Mouse (Mus musculus) bone marrow macrophage, adult 2 months (primary cell): ENCODE results near the gene Coasy. TPM values are rescaled to one million over a fixed set of nuclear protein-coding genes. Genes with fewer than 3 reads are reported as not detected.

Experiments
- H3K27ac ChIP-seq: 2 replicates; pipeline ENCODE4 v1.5.1; 2012; ENCODE audit warnings: low read depth, low read length; ENCODE audit not compliant: insufficient read depth
- H3K4me1 ChIP-seq: 2 replicates; pipeline ENCODE4 v1.6.1; 2012; ENCODE audit warnings: low read length; ENCODE audit not compliant: control insufficient read depth, insufficient read depth
- H3K4me3 ChIP-seq: 2 replicates; pipeline ENCODE4 v1.5.1; 2012; ENCODE audit warnings: mild to moderate bottlenecking, low read length, moderate library complexity; ENCODE audit not compliant: insufficient read depth
- CTCF ChIP-seq: IDR thresholded peaks from 2 replicates; pipeline ENCODE4 v1.5.1; 2012; ENCODE audit warnings: low read depth, mild to moderate bottlenecking, low read length, moderate library complexity
- POLR2A ChIP-seq: IDR thresholded peaks from 2 replicates; pipeline ENCODE4 v1.6.1; 2012; ENCODE audit warnings: mild to moderate bottlenecking, low read depth, low read length, borderline replicate concordance
- polyA plus RNA-seq: library from polyadenylated mRNA; stranded (reverse); fragments of >200 nt; gene quantifications from 2 replicates; pipeline ENCODE4 v1.2.4, GENCODE M21; 2012; ENCODE audit not compliant: missing spikeins, insufficient read depth, insufficient read length

Gene Coasy
- polyA plus RNA-seq, 1 experiment = 19.6 TPM

DNA sequence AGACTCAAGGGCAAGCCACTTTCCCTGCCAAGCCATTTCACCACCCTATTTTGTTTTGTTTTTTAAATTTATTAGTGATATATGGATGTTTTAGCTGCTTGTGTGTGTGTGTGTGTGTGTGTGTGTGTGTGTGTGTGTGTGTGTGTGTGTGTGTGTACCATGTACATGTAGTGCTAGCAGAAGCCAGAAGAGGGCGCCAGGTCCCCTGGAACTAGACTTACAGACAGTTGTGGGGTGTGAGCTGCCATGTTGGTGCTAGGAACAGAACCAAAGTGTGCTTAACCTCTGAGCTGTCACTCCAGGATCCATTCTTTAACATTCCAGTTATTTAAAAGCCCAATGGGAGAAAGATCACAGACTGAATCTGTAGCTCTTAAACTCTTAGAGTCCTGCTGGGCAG, 44.7 kb downstream of the Coasy start:
- Histone ChIP-seq H3K4me3 (no peak overlapping the region), H3K27ac (no peak overlapping the region), H3K4me1 (peaks cover 13% of the 10 kb centered on the region)
- TF ChIP-seq CTCF (no peak), POLR2A (no peak)

DNA sequence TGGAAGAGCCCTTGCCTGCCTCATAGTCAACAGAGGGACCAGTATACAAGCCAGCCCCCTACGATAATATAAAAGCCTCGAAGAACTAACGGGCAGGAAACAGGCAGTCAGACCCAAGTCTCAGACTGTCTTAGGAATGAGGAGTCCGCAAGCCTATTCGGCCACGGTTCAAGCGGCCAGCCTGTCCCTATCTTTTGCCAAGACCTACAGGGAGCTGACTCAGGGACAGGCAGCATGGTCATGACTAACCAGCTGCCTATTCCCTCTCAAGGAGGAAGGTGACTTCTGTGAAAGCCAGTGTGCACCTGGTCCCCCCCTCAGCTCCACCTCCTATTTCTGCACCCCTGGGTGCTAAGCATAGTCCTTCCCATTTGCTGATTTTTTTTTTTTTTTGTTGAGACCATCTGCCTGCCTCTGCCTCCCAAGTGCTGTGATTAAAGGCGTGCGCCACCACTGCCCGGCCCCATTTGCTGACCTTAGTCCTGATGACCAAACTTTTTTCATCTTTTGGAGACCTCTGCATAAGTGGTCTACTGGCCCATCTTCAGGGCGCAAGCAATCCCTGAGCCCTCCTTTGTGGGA, 46.7 kb downstream of the Coasy start:
- TF ChIP-seq POLR2A = no peak
- H3K4me3 ChIP-seq = no peak overlapping the region
- peaks cover 13% of the 10 kb centered on the region for H3K4me1 ChIP-seq
- no peak overlapping the region for H3K27ac ChIP-seq

DNA sequence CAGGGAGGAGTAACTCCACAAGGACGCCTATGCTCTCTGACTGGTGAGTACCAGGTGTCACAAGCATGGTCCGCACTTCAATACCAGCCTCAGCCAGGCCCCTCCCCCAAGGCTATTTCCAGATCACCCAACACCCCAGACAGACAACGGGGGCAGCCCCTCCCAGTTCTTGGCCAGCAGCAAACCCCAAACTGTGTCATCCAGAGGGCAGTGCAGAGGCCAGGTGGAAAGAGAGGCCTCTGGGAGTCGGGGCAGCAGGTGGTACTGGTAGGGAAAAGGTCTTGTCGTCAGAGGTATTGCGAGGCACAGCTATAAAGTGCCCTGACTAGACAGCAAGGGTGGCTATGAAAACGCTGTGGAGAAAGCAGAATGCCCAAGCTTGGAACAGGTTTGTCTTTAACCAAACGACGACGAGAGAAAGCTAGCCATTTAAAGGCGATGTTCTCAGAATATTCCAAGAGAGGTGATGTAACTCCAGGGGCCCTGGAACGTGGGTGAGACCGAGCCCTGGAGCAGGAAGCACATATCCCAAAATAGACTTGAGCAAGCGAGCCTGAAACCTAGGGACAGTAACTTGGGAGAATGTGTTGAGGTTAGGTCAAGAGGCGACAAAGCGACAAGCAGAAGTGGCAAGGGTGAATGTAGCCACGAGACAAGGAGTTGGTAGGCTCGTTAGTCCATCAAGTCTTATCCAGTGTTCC, 47.8 kb downstream of the Coasy start:
- no peak overlapping the region for H3K4me3 ChIP-seq
- no peak for TF ChIP-seq POLR2A
- no peak for TF ChIP-seq CTCF
- H3K27ac ChIP-seq = no peak overlapping the region
- peaks cover 13% of the 10 kb centered on the region for H3K4me1 ChIP-seq

DNA sequence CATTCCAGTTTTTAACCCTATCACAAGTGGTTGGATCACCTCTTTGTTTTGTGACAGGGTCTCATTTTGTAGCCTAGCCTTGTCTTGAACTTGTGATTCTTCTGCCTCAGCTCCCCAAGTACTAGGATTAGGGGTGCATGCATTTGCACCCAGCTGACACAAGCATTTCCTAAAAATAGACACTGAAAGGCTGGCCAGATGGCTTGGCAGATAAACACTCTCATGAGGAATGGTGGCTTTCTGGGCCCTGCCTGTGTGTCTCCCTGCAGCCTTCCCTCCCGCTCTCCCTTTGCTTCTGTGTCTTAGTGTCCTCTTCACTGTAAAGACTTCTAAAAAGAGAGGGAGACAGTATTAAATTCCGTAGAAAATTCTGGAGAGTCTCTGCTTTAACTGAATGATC, 48.8 kb downstream of the Coasy start:
- TF ChIP-seq CTCF = no peak
- TF ChIP-seq POLR2A = no peak
- Histone ChIP-seq H3K27ac (no peak overlapping the region), H3K4me3 (no peak overlapping the region), H3K4me1 (peaks cover 13% of the 10 kb centered on the region)

DNA sequence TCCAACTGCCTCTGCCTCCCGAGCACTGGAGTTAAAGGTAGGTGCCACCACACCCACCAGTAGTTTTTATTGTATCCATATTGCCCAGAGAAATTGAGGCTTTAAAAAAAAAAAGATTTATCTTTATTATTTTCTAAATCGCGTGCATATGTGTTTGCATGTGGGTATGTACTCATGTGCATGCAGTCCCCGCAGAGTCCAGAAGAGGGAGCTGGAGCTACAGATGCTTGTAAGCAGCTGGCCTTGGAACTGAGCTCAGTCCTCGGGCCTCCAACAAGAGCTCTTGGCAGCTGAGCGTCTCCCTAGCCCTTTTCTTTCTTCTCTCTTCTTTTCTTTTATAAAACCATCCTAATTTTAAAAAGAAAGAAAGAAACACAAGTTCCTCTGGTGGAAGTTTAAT, 49.3 kb downstream of the Coasy start:
- peak; percentile 24 for TF ChIP-seq CTCF
- no peak for TF ChIP-seq POLR2A
- no peak overlapping the region for H3K27ac ChIP-seq
- H3K4me3 ChIP-seq = no peak overlapping the region
- peaks cover 13% of the 10 kb centered on the region for H3K4me1 ChIP-seq

DNA sequence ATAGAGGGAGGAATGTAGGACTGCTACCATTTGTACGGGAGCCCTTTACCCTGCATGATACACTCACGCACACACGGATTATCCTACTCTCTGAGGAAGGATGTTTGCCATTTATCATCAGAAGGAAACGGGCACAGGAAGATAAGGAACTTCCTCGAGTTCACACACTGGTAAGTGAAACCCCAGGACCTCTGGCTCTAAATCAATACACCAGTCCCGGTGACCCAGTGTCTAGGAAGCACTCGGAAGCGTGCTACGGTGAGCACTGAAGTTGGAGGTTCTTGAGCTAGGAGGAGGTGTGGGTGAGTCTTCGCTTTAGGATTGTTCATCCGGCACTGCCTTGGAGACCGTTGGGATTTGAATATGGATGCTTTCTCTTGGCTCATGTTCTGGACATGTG, 50.7 kb downstream of the Coasy start:
- Histone ChIP-seq H3K27ac (no peak overlapping the region), H3K4me1 (peaks cover 13% of the 10 kb centered on the region), H3K4me3 (no peak overlapping the region)
- no peak for TF ChIP-seq POLR2A
- TF ChIP-seq CTCF = no peak

DNA sequence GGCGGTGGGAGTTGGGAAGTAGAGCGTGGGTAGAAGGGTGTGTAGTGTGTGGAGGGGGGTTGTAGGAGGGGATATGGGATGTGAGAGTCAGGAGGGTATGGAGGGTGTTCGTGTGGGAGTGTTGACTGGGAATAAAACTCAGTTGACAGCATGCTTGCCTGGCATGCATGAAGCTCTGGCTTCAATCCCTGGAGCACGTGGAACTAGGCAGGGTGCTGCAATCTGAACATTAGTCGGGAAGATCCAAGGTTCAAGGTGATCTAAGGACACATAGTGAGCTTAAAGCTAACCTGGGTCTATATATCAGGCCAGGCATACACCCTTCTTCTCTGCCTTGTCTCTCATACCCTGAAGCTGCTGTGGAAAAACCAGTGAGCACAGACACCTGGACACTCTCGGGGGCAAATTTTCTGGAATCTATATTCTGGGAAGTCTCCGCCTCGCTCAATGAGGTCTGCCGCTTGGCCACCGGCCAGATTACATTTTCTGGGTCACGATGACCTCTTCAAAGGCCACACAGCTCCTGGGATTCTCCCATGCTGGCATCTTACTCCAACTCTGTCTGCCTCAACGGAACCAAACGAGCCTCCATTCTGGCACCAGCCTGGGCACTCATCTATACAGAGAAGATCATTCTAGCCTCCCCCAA, 52.0 kb downstream of the Coasy start:
- Histone ChIP-seq H3K27ac (no peak overlapping the region), H3K4me3 (no peak overlapping the region), H3K4me1 (peaks cover 16% of the 10 kb centered on the region)
- no peak for TF ChIP-seq CTCF
- TF ChIP-seq POLR2A = no peak

Other genes with a start within 250 kb of the Coasy start
- 30.8 and 30.9 TPM in 2 replicates for gene Stat5b, start 231.8 kb upstream of the Coasy start, polyA plus RNA-seq
- gene Stat5a, start 223.2 kb upstream of the Coasy start, polyA plus RNA-seq = 16.3 and 20.7 TPM in 2 replicates
- gene Stat3, start 143.0 kb upstream of the Coasy start, polyA plus RNA-seq = 73.3 and 76.6 TPM in 2 replicates
- 3.8 and 4.1 TPM in 2 replicates for gene Cavin1, start 111.7 kb upstream of the Coasy start, polyA plus RNA-seq
- 163 and 186 TPM in 2 replicates for gene Atp6v0a1, start 73.1 kb upstream of the Coasy start, polyA plus RNA-seq
- gene Naglu, start 12.6 kb upstream of the Coasy start, polyA plus RNA-seq = 59.5 and 64.3 TPM in 2 replicates
- 0.60 TPM in 1 of 2 replicates, not detected in the other for gene Hsd17b1, start 4.2 kb upstream of the Coasy start, polyA plus RNA-seq
- gene Mlx, start 4.7 kb downstream of the Coasy start, polyA plus RNA-seq = 53.8 and 67.3 TPM in 2 replicates
- 4.1 and 4.8 TPM in 2 replicates for gene Psmc3ip, start 12.9 kb downstream of the Coasy start, polyA plus RNA-seq
- gene Retreg3, start 37.3 kb downstream of the Coasy start, polyA plus RNA-seq = 52.2 and 62.4 TPM in 2 replicates
- 13.3 and 18.6 TPM in 2 replicates for gene Tubg1, start 37.4 kb downstream of the Coasy start, polyA plus RNA-seq
- not detected in 2 replicates for gene Tubg2, start 73.3 kb downstream of the Coasy start, polyA plus RNA-seq
- gene Cntnap1, start 88.0 kb downstream of the Coasy start, polyA plus RNA-seq = 2.5 and 3.2 TPM in 2 replicates
- gene Plekhh3, start 88.8 kb downstream of the Coasy start, polyA plus RNA-seq = 4.3 and 6.4 TPM in 2 replicates
- gene Ccr10, start 92.9 kb downstream of the Coasy start, polyA plus RNA-seq = not detected in 2 replicates
- 48.6 and 52.5 TPM in 2 replicates for gene Ezh1, start 143.9 kb downstream of the Coasy start, polyA plus RNA-seq
- gene Ramp2, start 163.5 kb downstream of the Coasy start, polyA plus RNA-seq = not detected in 2 replicates
- gene Vps25, start 171.1 kb downstream of the Coasy start, polyA plus RNA-seq = 111 and 114 TPM in 2 replicates
- not detected in 2 replicates for gene Wnk4, start 178.0 kb downstream of the Coasy start, polyA plus RNA-seq
- gene Cntd1, start 196.4 kb downstream of the Coasy start, polyA plus RNA-seq = 1.0 and 1.6 TPM in 2 replicates
- 60.1 and 63.3 TPM in 2 replicates for gene Coa3, start 196.5 kb downstream of the Coasy start, polyA plus RNA-seq
- 78.3 and 80.1 TPM in 2 replicates for gene Becn1, start 219.7 kb downstream of the Coasy start, polyA plus RNA-seq
- gene Psme3, start 233.6 kb downstream of the Coasy start, polyA plus RNA-seq = 48.8 and 53.2 TPM in 2 replicates
- 1.1 and 1.3 TPM in 2 replicates for gene Aoc2, start 242.5 kb downstream of the Coasy start, polyA plus RNA-seq
- 0.20 TPM in 1 of 2 replicates, not detected in the other for gene Aoc3, start 248.0 kb downstream of the Coasy start, polyA plus RNA-seq